Mouse (Mus musculus): ENCODE data around the gene Abt1. TPM values are rescaled to one million over a fixed set of nuclear protein-coding genes. Genes with fewer than 3 reads are reported as not detected.

Abt1 gene
- total RNA-seq (2021): 1 to 10 TPM; 4.6 to 4.7 TPM
- long read RNA-seq, experiment 1, full-length matches to known transcripts: 12 of 13 reads
- long read RNA-seq, experiment 1, partial matches to known transcripts: 0 of 13 reads
- long read RNA-seq, experiment 1, other reads (novel, unspliced or antisense): 1 of 13 reads
- long read RNA-seq, experiment 2, full-length matches to known transcripts: 9 of 9 reads
- long read RNA-seq, experiment 2, partial matches to known transcripts: 0 of 9 reads
- long read RNA-seq, experiment 2, other reads (novel, unspliced or antisense): 0 of 9 reads

GRCm38 (mm10) chr13:23423286-23424051, at the start of gene Abt1:
Gene Abt1 (minus strand): TSS chr13:23423866.
- DNase-seq: peak; percentile 92 to 97

GRCm38 (mm10) chr13:23466911-23467310, 43.2 kb upstream of the Abt1 start:
- DNase-seq: peak; percentile 76 to 82

- DNase-seq: no peak
Measured at GRCm38 (mm10) chr13:23466306-23466705, 42.6 kb upstream of the Abt1 start.

DNA sequence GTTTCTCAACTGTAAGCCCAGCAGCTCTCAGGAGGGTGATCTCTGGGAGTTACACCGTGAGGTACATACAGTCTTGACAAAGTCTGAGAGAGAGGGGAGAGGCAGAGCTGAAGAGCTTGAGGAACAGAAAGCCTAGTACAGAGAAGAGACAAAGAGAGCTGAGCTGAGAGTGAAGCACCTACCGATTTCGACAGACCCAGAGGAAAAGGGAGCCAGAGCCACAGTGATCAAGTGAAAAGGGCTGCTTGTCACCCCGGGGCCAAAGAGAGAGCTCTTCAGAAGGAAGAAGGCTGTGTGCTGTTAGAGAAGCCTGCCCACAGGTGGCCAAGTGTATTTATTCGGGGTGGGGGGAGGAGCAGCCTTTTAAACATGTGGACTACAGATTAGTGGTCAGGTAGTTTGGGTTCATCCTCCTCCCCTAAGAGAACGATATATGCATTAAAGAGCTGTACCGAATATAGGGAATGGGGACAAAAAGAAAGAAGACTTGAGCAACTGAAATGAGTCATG, 42.0 kb upstream of the Abt1 start, which contains the start of gene Btn1a1:
Btn1a1 (minus strand) TSS at position 302 of the 510 bp plus-strand sequence.
- DNase-seq: no peak

DNA sequence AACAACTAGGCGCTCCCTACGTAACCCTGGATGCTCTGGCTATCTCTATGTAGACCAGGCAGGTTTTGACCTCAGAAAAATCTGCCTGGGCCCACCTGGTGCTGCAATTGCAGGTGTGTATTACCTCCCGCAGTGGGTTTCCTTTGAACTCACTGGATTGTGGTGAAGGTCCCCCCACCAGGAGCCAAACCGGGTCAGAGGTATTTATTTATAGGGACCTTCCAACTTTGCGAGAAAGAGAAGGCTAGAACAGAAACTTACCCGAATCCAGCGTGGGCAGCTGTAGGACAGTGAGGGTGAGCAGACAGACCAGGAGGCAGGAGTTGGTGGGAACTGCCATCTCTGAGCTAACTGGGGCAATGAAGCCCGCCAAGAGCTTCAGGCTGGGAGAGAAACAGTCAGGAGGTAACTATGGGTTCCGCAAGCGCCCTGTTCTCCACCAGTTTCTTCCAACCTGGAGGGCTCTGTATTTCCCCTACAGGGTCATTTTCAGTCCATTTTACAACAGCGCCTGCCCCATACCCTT, 41.2 kb upstream of the Abt1 start:
- peak in 1 of 2 experiments; percentile 13 for DNase-seq

GRCm38 (mm10) chr13:23464224-23464637, 40.6 kb upstream of the Abt1 start:
- DNase-seq: peak; percentile 39 to 55

GRCm38 (mm10) chr13:23463381-23464223, 39.9 kb upstream of the Abt1 start:
- peak; percentile 79 to 90 for DNase-seq

DNA sequence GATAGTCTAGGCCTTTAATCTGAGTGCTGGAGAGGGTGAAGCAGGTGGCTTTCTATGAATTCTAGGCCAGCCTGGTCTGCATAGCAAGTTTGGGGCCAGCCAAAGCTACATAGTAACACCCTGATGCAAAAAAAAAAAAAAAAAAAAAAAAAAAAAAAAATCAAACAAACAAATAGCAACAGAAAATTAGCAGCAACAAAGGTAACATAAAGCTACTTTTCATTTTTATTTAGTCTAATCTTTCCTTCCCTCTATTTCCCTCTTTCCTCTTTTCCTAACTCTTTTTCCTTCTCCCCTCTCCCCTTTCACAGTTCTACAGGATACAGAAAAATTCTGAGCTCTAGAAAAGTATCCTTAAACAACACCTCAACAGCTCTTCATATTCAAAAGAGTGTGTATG, 39.0 kb upstream of the Abt1 start:
- DNase-seq: no peak

DNA sequence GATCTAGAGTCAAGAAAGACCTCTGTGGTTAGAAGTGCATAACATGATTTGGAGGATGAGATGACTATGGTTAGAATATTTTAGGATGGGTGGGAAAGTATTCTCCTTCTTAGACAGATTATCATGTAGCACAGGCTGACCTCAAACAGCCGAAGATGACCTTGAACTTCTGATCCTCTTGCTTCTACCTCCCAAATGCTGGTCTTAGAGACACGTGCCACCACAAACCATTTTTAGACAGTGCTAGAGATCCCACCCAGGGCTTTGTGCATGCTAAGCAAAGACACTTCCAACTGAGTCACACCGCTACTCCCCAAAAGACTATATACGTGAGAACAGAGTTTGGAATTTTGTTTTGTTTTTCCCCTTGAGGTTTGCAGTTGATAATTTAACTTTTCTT, 38.4 kb upstream of the Abt1 start:
- DNase-seq: no peak

DNA sequence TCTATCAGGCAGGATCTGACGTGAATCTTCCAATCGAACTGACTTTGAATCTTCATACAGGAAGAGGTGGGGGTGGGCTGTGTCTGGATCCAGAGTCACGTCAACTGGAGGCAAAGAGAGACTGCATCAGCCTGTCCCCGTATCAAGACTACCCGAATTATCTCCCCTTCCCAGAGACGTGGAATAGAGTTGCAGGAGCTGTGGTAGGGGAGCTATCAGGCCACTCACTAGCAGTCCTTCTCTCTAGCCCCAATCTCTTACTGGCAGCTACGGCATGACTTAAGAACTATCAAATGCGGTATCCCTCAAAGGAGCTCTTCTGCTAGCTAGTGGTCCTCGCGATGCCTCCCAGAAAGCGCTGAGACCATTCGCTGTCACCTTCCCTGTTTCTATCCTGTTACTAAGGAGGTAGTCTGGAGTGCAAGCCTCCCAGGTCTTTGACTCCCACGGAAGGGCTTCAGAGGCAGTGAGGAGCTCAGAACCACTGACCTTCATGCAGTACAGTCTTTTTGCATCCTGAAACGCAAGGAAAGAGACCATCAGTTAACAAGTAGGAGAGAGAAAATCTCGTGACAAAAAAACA, 35.7 kb upstream of the Abt1 start:
- DNase-seq: no peak

DNA sequence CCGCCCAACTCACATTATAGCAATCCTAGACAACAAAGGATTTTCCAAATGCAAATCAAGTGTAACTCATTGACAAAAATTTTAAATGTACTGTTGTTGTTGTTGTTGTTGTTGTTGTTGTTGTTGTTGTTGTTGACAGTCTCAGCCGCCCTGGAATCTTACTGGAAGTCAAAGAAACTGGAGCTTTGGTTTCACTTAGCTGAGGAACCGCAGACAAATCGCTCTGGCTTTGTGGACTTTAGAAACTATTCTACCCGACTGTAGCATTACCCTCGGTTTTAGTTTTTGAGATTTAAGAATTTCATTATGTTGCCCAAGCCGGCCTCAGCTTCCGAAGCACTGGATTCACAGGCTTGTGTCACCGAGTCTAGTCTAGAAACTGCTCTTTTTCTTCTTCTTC, 30.3 kb upstream of the Abt1 start:
- DNase-seq: peak in 1 of 2 experiments; percentile 42

- DNase-seq: peak; percentile 87 to 93
Measured at GRCm38 (mm10) chr13:23453362-23453862, 29.7 kb upstream of the Abt1 start.

DNA sequence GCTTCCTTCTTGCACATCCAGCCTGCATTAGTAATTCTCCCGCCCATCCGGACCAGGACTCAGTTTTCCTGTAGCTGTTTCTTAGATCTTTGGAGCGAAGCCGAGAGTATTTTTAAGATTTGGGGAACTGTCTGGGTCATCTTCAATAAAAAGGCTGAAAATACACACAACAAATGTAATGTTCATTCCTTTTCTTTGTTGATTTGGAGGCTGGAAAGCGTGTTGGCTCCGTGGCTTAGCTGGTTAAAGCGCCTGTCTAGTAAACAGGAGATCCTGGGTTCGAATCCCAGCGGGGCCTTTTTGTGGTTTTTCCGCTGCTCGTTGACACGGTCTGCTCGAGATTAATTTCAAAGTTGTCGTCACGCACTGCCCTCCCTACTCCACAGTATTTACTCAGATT, 26.7 kb upstream of the Abt1 start:
- DNase-seq: peak; percentile 90 to 95

DNA sequence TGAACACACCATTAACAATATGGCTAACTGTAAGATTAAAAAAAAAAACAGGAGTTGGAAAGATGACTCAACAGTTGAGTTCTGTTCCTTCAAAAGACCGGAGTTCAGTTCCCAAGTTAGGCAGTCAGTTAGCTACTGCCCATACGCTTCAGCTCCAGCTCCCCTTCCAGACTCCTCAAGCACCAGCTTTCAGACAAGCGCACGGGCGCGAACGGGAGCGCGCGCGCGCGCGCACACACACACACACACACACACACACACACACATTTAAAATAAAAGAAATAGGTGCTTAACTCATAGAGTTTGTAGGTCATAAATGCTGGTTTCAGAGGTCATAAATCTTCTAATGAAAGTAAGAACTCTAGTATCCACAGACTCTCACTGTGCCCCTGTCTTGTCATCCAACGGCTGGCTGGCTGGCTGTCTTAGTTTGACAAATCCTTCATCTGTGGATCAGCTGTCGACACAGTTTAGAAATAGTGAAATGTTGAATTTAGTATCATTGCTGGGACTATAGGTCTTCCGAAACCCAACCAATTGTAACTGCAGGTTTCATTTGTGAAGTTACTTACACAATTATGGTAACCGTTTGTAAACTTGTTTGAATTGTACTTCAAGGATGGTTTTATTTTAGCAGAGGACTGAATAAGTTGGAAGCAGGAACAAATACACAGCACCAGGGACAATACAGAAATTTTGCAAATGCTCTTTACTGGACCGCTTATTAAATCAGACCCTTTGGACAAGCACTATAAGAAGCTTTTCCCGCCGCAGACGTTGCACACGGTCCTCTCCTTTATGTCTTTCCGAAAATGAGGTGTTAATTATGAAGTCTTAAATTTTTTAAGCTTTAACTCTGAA, 25.8 kb upstream of the Abt1 start:
- peak; percentile 64 to 74 for DNase-seq

DNA sequence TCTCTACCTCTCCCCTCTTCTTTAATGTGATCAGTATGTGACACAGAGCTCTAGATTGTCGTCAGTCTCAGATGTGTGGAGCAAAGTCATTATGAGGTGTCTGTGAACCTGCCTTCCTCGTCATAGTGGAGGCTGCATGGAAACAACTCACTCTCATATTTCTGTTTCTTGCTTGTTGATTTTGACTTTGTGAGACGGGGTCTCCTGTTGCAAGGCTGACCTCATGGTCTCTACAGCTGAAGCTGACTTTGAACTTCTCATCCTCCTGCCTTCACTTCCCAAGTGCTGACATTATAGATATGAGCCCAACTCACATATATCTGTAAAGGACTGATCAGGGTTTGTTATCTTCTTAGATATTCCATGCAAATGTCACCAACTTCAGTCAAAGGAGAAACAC, 25.1 kb upstream of the Abt1 start:
- DNase-seq: no peak

GRCm38 (mm10) chr13:23446498-23446952, 22.9 kb upstream of the Abt1 start:
- DNase-seq: peak; percentile 85 to 94

DNA sequence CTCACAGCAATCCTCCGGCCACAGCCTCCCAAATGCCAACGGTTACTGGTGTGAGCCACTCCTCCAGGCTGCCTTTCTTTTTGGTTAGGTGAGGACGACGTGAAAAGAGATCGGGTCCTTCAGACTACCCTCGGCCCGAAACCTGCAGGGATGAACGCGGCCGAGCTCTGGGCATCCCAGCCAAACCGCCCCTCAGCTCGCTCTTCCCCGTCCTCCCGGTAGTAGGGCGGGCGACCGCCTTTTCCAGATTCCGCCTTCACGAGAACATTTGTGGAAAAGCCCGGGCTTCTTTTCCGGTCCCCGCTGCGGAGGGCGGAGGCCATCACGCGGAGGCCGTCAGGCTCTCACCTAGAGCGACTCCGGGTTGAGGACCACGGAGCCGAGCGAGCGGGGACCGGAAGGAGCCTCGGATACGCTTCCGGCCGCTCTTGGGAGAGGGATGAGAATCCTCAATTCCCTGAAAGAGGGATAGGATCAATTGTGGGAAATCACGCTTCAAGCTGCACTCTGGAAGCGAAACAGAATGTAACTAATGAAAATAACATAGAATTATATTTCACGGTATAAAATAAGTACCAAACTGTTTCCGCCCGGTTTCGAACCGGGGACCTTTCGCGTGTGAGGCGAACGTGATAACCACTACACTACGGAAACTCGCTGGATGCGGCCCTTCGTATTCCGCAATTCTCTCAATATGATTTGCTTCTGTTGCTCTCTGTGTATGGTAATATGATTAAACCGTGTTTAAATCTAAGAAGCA, 22.1 kb upstream of the Abt1 start:
- peak; percentile 88 to 98 for DNase-seq

DNA sequence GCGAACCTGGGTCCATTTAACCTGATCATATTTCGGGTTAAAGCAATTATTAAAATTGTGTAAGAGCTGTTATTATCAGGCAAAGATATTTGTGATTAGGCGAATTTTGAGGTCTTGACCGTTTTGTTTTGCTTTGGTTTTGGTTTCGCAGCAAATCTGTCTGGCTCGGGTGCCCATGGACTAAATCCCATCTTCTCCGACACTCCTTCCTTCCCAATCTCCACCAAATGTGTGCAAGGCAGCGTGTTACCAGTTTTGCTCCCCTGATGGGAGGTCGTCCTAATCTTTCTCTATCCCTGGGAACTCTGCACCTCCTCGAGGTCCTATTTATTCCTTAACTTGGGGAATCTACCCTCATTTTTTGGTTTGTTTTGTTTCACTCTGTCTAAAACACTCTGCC, 21.5 kb upstream of the Abt1 start:
- DNase-seq: no peak

- no peak for DNase-seq
Measured at GRCm38 (mm10) chr13:23444451-23444850, 20.8 kb upstream of the Abt1 start.

GRCm38 (mm10) chr13:23439901-23440300, 16.2 kb upstream of the Abt1 start:
- no peak for DNase-seq

Data from heart, adult 18-20 months (tissue).